Mouse (Mus musculus): ENCODE measurements at regions not wholly inside any gene's neighbourhood (a gene's known extent, or its start where the extent isn't known, plus 50 kb on each side); places are given as distances from the start of the nearest gene placed in this dataset.

DNA sequence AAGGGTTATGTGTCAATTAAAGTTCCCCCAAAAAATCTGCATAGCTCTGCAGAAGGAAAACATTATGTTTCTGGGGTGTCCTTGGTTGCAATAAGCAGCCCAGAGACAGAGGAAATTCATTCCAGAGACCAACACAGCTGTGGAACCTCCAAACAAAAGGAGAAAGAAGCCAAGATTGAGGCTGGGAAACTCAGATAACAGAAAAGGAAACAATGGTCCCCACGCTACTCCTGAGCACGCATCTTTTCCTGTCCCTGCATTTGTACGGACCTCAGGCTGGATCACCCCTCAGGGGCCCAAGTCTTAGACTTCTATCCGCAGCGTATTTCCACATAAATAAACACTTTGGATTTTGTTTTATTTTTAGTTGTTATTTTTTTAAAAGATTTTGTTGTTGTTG lies 138.9 kb downstream of the Psmg1 start:
- TF ChIP-seq POLR2A (IDR thresholded peaks at IDR 0.05; ENCODE audit: borderline replicate concordance, extremely low read depth, low read depth, low read length) (no peak), CTCF (IDR thresholded peaks at IDR 0.05; ENCODE audit: insufficient read depth, low read length) (no peak)

Measured in lung, adult 2 months (tissue).